Mouse (Mus musculus): ENCODE results near the gene Sirt7.

The Sirt7 gene

GRCm38 (mm10) chr11:120625152-120625775 is at the start of gene Sirt7:
Gene Sirt7 (minus strand): TSS chr11:120625240.
- no peak for DNase-seq (ENCODE audit: low read depth, low spot score)

DNA sequence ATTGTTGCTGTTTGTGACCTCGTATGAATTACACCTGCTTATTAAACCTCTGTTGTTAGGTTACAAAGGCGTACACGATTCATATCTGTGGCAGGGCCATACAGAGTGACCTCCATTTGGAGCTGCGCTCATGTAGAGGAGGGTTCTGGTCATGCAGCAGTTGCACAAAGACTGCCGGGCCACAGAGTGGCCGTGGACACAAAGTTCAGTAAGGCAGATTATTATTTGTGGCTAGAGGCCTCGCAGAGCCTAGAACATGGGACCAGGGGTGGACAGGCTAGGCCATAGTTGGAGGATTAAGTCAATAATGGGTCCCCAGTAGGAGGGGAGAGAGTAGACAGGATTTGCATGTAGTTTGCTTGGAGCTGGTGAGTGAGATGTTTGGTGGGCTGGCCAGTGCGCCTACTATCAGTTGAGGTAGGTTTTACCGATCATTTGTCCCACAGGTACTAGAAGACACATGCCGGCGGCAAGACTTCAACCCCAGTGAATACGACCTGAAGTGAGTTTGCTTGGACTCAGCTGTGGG is 48.6 kb upstream of the Sirt7 start:
- DNase-seq (ENCODE audit: low read depth, low spot score), result no peak

- peak; percentile 87 for DNase-seq (ENCODE audit: low read depth, low spot score)
These were observed 47.9 kb upstream of the Sirt7 start, which contains the start of gene Aspscr1 for GRCm38 (mm10) chr11:120672687-120673593. Gene Aspscr1 (plus strand): TSS chr11:120672973.

GRCm38 (mm10) chr11:120666617-120667016 is 41.6 kb upstream of the Sirt7 start:
- DNase-seq (ENCODE audit: low read depth, low spot score), result no peak

- DNase-seq (ENCODE audit: low read depth, low spot score), result no peak
These were observed 40.4 kb upstream of the Sirt7 start for GRCm38 (mm10) chr11:120665406-120665805.

DNA sequence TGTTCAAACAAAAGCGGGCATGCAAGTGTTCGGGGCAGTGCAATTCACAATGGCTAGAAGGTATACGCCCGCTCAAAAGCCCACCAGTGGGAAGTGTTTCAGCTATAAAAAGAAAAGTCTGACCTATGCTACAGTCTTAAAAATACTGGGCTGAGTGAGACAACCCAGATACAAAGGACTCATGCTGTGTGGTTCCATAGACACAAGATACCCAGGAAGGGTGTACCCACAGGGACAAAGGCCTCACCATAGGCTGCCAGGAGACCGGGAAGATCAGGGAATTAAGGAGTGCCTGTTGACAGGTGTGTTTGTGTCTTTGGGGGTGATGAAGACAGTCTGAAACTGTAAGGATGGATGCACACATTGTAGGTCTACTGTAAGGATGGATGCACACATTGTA is 38.7 kb upstream of the Sirt7 start:
- DNase-seq (ENCODE audit: low read depth, low spot score), result no peak

DNA sequence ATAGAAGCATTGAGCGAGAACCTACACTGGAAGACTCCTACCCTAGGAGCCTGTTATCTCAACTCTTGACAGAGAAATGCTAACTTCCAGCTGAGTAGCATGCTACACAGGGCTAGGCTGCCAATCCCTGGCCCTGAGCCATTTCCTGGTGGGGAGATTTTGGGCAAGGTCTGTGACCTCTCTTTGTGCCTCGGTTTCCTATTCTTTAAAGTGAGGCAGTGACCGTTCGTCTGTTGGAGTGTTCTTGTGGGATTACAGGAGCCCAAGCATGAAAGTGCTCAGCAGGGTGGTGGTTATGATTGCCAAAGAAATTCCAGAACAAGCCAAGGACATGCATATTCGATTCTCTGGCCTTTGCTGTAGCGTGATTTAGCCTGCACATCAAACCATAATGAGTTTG is 37.7 kb upstream of the Sirt7 start:
- DNase-seq (ENCODE audit: low read depth, low spot score), result no peak

DNA sequence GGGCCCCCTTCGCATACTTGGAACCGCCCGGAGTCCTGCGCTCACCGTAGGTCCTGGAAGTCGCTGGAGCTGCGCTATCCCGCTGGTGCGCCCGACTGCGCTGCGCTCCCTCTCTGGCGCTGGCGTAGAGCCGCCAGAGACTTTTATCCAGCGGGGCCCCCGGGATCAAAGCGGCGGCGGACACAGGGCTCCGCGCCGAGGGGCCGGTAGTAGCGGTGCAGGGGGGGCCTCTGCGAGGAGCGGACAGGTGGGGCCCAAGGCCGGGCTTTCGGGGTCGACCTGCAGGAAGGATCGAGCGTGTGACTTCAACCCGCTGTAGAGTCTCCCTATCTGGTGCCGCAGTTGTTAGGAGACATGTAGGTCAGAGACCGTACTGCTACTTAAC is 36.0 kb upstream of the Sirt7 start, which contains the start of gene Notum:
Gene Notum (minus strand): TSS at position 100 of the 385 bp plus-strand sequence.
- DNase-seq (ENCODE audit: low read depth, low spot score), result no peak

DNA sequence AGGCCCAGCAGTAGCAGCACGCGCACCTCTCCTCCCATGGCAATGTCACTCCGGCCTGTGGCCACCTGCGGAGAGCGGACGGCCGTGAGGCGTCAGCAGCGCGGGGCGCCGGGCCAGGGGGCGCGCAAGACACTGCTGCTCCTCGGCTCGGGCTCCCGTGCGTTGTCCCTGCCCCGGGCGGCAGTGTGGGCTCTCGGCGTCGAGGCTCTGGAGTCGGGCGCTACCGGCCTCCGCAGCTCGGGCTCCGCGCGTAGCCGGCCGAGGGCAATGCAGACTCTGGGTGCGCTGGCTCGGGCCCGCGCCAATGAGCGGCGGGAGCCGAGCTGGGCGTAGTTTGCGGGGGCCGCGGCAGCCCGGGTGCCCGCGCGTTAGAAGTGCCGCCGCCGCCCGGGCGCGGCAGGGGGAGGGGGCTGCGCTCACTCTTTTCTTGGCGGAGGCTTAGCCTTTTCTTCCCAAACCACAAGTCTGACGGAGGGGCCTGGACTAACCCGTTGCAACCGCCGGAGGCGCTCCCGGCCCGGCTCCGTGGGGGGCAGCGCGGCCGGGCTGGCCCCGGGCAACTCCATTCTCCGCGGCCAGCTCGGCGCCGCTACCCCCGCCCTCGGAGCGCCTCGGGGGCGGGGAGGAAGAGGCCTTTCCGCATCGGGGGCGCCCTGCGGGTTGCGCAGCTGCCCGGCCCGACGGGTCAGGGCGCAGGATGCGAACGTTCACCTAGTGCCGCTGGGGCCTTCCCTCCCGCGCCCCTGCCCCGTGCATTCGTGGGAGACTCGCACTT is 35.4 kb upstream of the Sirt7 start:
- no peak for DNase-seq (ENCODE audit: low read depth, low spot score)

DNA sequence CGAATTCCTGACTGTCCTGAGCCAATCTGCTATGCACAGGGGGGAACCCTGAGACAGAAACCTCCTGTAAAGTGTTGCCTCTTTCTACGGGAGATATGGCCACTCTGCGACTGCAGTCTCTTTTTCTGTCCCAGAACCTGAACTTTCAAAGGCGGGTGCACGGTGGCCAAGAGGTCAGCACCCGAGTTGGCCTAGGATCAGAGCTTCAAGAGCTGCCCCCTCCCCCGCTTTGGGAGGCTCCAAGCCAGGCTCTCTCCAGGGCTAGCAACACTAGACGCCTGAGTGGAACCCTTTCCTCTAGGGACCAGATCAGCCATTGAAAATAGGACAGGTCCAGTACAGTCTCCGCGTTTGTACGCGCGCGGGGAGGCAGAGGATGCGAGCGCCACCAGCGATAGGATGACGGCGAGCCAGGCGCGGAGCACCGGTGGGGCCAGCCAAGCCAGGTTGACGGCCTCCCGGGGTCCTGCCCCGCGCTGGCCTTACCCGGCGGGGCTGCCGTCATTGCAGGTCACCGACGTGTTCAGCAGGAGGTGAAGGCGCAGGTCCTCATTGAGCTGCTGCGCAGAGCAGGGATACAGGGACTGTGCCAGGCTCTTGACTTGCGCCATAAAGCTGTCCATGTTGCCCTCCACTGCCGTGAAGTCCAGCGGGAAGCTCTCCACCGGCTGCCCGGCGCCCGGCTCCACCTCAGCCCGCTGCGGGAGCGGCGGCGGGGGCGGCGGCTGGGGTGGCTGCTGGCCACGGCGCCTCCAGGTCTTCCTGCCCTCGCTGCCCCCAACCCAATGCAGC is 34.7 kb upstream of the Sirt7 start:
- no peak for DNase-seq (ENCODE audit: low read depth, low spot score)

- peak; percentile 67 for DNase-seq (ENCODE audit: low read depth, low spot score)
These were observed 33.9 kb upstream of the Sirt7 start for GRCm38 (mm10) chr11:120658876-120659410.

DNA sequence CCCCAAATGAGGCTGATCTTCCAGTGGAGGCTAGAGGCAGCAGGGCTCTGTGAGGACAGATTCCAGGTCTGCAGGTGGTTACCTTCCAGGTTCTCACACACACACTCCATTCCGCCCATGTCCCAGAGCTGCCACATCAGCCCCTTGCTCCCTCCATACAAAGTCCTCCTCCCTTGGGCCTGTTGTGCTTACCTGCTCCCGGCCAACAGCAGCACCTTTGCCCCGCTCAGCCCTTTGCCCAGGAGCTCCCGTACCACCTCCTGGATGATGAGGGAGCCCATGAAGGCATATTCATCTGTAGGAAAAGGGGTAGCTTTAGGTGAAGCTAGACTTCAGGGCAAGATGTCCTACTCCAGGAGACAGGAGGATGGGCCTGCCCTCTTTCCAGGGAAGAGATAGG is 32.3 kb upstream of the Sirt7 start:
- DNase-seq (ENCODE audit: low read depth, low spot score), result no peak

GRCm38 (mm10) chr11:120654741-120655140 is 29.7 kb upstream of the Sirt7 start:
- DNase-seq (ENCODE audit: low read depth, low spot score), result no peak

GRCm38 (mm10) chr11:120651872-120652271 is 26.8 kb upstream of the Sirt7 start:
- no peak for DNase-seq (ENCODE audit: low read depth, low spot score)

DNA sequence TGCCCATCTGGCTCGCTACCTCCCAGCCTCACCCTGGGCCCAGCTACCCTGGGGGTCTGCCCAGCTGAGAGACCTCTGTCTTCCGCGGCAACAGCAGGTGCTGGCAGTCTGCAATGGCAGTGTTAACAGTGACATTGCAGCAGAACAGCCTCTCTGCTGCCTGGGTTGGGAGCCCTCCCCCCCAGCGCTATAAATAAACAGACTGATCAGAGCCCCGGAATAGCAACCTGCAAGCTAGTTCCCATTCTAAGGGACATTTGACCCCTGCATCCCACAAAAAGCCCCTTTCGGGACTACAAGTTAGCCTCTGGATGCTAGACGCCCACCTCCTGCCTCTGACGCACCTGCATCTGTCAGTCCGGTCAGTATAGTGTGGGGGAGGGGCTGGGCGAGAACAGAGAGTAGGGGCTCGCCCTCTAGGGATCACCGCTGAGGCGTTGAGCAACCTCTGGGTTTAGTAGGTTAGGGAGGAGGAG is 23.0 kb upstream of the Sirt7 start, which contains the start of gene Myadml2:
Gene Myadml2 (minus strand): TSS at position 158 of the 476 bp plus-strand sequence.
- no peak for DNase-seq (ENCODE audit: low read depth, low spot score)

- no peak for DNase-seq (ENCODE audit: low read depth, low spot score)
These were observed 22.2 kb upstream of the Sirt7 start for GRCm38 (mm10) chr11:120647047-120647830.

DNA sequence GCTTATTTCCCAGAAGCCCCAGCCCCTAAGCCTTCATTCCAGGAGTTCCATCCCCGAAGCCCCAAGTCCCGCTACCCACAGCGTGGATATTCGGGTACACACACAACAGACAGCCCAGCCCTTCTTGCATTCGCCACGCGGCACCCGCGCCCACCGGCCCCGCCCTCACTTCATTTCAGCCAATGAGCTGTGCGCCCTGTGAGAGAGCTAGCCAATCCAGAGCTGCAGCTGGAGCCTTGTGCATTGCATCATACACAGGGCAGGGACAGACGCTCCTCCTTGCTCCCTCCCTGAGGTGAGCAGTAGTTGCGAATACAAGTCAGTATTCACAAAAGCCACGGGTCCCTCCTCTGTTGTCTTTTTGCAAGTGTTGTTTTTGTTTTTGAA is 18.6 kb upstream of the Sirt7 start, which contains the start of gene Pycr1:
Gene Pycr1 (minus strand): TSS at position 169 of the 387 bp plus-strand sequence.
- peak; percentile 75 for DNase-seq (ENCODE audit: low read depth, low spot score)

DNA sequence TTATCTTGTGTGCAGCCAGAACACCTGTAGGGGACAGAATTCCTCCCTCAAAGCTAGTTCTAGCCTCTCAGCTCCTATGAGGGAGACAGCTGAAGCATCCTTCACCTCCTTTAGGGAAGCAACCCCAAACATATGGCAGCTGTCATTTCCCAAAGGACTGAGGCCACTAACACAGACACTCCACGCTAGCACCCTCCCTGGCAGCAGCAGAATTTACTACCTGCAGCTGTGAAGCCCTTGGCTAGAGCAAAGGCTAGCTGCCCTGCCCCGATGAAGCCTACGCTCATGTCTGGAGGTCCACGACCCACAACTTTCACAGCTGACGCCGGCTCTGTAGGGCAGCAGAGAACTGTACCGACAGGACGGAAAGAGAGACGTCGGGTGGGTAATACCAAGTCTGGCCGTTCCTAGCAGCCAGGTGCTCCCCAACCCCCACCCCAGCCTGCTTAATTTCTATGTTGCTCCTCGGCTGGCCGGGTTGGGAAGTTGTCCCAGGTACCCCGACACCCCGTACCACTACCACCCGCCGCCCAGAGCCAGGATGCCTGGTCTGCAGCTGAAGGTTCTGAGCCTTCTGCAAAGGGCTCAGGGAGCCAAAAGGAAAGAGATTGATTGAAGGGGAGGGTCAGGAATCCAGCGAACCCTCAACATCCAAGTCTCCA is 18.0 kb upstream of the Sirt7 start:
- DNase-seq (ENCODE audit: low read depth, low spot score), result no peak

DNA sequence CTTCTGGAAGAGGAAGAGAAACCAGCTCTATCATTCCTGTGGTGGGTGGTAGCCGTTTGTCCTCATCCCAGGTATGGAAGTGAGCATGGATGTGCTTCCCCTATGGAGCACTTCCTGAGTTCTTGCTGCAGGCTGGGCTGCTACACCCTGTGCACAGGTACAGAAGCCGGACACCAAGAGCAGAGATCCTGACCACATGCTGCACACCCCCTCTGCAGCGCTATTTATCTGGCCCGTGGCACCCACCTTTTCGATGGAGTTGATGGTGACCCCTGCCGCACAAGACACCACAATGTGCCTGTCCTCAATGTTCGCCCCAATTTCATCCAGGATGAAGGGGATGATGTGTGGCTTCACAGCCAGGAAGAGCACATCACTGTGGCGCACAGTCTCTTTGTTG is 16.8 kb upstream of the Sirt7 start:
- no peak for DNase-seq (ENCODE audit: low read depth, low spot score)

All from retina, postnatal 7 days (tissue).